Mouse (Mus musculus): ENCODE measurements at regions not wholly inside any gene's neighbourhood (a gene's known extent, or its start where the extent isn't known, plus 50 kb on each side); places are given as distances from the start of the nearest gene placed in this dataset.

DNA sequence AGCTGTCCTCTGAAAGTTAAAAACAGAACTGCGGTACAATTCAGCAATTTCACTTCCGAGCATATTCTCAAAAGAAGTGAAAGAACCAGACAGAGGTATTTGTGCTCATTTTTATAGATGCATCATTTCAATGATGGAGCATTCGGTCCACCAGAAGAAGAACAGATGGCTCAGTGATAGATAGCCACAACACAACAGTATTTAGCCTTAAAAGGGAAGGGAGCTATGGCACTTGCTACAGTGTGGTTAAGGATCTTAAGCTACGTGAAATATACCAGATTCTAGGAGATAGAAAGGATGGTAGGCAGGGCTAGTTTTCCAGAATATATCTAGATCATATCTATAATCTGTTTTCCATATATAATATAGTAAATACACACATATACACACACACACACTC is 77.5 kb upstream of the Gadd45a start:
- DNase-seq (ENCODE audit: low read depth, low spot score) = no peak

DNA sequence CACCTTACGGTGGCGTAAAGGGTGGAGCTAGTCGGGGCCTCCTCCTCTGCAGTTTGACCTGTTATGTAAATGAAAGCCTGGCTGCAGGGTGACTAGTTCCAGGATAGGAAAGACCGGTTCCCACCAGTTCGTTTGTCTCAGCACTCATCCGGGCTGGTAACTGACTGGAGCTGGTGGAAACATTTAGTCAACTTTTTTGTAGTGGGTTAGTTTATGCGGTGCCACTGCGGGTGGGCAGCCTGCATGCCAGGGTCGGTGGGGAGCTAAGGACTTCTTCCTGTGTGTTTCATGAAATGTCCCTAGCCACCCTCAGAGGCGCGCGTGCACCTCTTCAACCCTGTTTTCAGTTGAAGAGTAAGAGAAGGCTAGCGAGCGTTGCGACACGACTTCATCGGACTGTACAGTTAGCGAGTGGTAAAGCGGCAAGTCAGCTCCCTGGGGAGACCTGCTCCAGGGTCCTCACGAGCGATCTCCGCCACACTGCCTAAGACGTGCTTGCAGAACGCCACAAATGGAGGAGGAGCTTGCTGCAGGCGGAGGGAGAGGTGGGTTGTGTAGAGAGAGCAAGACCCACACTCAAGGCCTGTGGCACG is 76.5 kb upstream of the Gadd45a start:
- no peak for DNase-seq (ENCODE audit: low read depth, low spot score)

DNA sequence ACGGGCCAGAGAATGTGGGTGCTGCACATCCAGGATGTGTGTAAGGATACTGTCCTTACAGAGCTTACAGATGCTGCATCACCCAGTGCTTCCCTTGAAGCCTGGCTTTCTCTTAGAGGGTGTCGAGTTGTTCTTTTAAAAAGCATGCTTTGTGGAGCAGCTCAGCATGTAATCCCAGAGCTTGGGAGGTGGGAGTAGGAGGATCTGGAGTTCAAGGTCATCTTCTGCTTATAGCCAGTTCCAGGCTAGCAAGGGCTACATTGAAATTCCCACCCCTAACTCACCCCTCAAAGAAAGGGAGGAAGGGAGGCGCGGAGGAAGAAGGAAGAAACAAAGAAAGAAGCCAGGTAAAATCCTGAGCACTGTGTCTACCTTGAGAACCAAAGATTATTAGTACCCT is 76.0 kb upstream of the Gadd45a start:
- DNase-seq (ENCODE audit: low read depth, low spot score) = no peak

DNA sequence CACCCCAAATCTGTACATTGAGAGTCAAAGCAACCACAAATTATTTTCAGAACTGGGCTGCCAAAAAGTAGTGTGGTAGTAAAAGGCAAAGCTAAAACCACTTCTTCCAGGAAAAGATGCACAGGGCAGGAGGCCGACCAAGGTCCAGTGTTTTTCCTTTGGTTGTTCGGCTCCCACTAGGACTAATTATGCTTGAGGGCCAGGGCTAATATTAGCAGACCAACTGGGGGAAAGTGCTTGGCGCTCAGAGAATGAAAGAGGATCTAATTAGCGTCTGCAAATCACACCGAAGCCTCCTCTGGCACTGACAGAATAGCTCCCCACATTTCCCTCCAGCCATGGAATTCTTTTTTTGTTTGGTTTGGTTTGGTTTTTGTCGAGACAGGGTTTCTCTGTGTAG is 75.1 kb upstream of the Gadd45a start:
- no peak for DNase-seq (ENCODE audit: low read depth, low spot score)

DNA sequence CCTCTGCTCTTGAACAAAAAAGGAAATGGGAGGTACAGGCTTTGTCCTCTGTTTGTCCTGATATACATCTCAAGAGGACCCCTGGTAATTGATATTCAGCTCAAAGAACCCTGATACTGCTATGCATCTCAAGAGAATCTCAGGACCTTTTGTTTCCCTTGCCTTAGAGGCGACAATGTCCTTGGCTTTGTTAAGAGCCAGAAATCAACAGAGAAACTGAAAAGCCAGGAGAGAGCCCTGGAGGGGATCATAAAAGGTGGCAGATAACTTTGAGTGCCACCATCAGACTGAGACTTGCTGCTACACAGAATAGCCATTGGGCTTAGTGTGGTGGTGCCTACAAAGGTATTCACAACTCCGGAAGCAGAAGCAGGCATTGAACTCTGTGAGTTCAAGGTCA is 74.3 kb upstream of the Gadd45a start:
- no peak for DNase-seq (ENCODE audit: low read depth, low spot score)

DNA sequence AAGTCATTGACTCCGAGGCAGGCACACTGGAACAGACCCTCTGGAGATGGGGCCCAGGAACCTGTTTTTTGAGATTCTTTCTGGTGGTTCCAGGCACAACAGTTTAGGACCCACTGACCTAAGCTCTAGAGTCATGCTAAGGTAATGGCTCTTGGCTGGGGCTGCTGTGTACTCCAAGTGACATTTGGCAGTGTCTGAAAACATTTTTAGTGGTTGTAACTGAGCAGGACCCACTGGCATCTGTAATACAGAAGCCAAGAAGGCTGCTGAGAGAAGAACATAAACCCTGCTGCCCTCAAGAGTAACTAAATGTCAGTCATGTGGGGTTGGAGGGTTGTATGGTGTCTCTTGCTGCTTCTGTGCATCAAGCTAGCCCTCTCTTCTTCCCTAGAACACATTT is 73.1 kb upstream of the Gadd45a start:
- DNase-seq (ENCODE audit: low read depth, low spot score) = no peak

DNA sequence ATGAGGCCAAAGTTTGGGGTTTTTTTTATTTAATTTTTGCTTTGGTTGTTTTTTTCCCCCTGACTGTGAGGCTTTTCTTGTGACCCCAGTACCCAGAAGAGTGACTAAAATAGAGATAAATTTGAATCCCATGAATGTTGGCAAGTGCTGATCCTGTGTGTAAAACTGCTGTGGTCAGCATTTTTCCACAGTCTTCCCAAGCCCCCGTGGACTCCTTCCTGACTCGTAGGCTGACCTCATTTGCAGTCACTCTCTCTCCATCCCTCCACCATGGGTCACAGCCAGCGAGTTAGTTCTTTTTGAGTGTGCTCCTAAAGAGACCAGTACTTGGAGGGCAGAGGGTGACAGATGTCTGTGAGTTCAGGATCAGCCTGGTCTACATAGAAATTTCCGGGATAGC is 72.5 kb upstream of the Gadd45a start:
- DNase-seq (ENCODE audit: low read depth, low spot score) = no peak

DNA sequence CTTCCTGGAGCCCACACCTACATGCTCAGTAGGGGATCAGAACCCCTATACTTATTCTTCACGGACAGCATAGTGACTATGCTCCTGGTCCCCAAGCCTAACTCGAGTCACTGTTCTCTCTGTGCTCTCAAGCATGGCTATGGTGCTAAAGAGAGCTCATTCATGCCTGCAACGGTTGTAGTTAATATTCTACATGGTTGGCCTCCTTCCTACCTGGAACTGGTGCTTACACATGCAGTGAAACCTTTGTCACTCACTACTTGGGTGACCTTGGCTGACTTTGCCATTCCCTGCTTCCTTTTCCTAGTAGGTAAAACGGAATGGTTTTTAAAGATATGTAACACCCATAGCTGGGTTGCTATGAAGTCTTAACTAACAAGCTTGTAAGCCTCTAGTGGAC is 70.3 kb upstream of the Gadd45a start:
- DNase-seq (ENCODE audit: low read depth, low spot score) = no peak

DNA sequence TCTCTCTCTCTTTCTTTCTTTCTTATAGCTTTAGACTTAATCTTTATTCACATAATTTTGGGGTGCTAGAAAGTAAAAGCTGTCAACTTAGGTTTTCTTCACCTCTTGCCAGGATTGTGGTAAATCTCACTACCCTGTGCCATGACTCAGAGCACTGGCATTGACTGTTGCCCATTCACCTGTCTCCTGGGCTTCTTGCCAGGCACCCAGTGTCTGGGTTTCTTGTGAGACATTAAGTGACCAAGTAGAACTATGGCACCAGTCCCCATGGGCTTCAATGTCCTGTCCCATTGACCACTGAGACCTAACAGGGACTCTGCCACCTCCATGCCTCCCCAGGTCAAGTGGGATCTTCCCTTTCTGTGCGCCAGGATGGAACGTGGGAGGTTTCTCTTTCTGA is 69.2 kb upstream of the Gadd45a start:
- no peak for DNase-seq (ENCODE audit: low read depth, low spot score)

DNA sequence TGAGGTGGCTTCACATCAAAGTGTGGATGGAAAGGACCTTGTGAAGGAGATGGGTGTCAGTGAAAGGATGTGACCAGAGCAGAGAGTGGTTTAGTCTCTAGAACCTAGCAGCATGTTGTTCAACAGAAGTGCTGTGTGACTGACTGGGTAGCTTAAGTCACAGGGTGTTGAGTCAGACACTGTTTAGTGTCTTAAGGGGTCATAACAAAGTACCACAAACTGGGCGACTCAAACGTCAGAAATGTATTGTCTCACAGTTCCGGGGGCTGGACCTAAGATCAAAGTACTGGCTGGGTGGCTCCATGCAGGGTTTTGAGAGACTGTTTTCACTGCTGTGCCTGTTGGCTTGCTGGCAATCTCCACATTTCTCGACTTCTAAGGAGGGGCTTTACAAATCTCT is 68.1 kb upstream of the Gadd45a start:
- DNase-seq (ENCODE audit: low read depth, low spot score) = peak; percentile 17

DNA sequence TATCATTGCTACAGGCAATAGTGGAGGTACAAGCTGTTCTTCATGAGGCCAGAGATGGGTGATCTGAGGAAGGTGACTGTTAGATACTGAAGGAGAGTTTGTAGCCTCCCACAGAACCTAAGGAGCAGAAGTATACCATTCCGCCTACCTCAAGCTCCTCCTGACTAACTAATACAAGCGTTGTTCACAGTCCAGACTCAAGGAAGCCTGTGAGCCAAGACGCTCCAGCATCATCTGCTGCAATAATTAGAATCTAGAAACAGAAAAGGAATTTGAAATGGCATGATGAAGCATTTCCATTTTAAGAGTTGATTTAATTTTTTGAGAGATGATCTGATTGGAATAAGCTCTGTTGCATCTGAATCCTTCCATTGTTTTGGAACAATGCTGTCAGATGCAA is 66.9 kb upstream of the Gadd45a start:
- DNase-seq (ENCODE audit: low read depth, low spot score) = no peak

DNA sequence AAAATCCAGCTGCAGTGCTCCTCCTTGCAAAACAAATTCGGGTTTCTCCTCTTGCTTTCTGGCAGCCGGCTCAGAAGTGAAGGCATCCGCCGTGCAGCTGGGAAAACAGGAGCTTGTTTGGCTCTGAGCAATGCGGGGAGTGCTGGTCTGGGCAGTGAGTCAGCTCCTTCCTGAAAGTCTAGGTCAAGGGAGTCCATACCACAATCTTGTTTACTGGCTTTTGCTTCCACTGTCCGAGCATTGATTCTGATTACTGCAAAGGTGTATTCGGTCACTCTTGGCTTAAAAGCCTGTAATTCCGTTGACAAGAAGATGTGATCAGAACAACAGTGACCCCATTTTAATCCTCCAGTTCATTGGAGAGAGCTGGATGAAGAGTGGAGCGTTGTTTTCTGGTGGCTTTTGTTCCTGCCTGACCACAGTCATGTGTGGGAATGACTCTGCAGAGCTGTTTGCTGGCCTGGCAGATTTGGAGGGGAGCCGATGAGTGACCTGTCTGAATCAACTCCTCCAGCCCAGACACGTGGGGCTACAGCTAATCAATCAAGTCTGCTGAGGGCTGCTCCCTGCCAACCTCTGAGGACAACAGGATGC is 65.4 kb upstream of the Gadd45a start:
- DNase-seq (ENCODE audit: low read depth, low spot score) = no peak

DNA sequence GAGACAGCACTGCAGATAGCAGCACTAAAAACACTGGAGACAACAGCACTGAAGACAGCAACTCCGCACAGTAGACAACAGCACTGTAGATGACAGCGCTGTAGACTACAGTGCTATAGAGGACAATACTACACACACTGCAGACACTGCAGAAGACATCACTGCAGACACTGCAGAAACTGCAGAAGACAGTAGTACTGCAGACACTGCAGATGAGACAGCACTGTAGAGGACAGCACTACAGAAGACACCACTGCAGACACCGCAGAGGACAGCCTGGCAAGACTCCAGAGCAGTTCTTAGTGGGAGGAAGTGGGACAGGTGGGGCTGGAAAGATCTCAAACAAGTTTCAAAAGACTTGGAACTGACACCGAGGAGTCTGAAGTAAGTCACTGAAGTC is 64.8 kb upstream of the Gadd45a start:
- peak; percentile 7 for DNase-seq (ENCODE audit: low read depth, low spot score)

DNA sequence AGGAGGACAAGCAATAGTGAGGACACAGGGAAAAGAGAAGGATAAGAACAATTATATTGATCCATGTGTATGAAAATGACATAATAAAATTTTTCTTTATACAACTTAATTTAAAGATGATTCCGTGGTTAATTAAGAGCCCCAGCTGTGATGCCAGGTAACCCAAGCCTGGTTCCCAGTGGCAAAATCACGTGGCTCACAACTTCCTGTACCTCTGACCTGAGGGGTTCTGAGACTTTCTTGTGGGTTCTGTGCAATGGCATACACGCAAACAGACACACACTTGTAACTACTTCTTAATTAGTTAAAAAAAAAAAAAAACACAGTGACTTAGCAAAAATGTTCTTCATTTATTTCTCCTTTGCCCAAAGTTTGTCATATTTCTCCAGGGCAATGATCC is 57.2 kb upstream of the Gadd45a start:
- DNase-seq (ENCODE audit: low read depth, low spot score) = peak; percentile 15

DNA sequence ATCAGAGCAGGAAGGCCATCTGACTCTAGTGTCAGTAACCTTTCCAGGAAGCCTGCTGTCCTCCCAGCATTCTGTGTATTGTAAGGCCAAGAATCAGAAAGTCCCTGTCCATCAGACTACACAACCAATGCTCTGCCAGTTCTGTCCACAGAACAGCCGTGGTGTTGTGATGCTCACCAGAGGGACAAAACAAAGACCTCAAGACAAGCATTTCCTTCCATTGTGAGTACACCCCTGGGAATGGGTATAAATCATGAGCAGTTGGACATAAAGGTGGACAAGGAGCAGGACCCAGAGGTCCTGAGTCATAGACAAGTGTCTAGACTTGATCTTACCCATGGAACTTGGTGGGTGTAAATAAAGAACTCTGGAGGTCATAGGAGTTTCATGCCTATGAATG is 55.9 kb upstream of the Gadd45a start:
- DNase-seq (ENCODE audit: low read depth, low spot score) = no peak

DNA sequence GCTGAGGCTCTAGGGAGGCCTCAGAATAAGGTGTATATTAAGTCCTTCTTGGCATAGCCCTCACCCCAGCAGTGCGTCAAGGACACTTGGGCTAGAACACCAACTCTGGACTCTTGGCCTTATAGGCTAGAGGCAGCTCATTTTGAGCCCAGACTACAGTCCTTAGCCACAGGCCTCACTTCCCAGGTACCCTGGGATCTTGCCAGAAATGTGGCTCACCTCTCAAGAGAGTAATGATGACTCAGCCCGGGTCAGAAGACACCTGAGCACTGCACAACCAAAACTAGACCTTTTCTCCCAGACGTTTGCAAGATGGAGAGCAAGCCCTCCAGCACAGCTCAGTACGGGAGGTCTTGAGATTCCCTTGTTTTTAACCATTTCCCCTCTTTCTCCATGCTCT is 52.9 kb upstream of the Gadd45a start:
- no peak for DNase-seq (ENCODE audit: low read depth, low spot score)

DNA sequence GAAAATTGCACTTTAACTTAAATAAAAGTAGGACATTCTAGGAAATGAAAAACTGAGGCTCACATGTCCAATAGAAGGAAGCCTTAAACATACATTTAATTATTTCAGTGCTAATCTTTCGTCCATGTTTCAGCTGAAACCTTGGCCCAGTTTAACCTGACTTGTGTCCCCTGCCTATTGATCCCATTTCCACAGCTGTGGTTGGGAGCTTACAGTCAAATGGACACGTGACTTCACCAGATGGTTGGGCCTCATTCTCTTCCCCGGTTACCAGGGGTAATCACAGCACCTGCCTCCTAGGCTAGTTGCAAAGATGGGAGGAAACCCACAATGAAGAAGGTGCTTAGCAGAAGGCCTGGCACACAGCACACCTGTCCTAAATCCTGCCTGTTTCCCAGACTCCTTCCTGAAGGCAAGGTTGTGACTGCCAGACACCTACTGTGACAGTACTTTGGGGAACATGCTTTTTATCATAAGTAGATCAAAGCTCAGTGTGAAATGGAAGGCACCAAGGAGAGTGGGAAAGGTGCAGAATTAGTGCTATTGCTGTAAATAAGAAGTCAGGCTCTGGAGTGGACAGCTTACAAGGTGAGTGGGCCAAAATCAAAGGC is 52.4 kb upstream of the Gadd45a start:
- no peak for DNase-seq (ENCODE audit: low read depth, low spot score)

DNA sequence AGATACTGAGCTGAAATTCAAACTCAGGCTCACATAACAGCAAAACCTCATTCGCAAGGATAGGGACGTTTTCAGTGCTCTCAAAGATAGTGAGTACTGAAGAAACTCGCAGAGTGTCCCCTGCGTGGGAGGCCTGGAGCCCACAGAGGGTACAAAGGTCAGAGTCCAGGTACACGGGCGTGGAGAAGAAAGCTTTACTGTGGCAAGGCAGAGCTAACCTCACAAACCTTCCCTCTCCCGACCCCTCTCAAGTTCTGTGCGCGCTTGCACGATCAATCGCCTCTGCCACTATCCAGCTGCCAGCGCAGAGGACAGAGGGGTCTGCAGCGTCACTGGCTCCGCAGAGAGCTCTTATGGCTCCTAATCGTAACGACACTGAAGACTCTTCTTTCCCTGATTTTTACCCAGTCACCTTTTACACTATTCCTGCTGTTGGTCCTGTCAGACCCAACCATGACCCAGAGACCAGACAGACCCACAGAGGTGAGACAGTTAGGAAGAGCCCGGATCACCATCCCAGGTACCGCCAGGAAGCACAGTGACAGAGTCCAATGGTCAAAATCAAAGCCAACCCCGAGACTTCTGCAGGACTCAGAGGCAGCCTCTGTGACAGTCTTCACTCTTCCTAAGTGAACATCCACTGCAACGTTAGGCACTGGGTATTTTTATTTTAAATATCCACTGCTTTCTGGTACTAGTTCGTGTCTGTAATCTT is 51.6 kb upstream of the Gadd45a start:
- DNase-seq (ENCODE audit: low read depth, low spot score) = no peak

DNA sequence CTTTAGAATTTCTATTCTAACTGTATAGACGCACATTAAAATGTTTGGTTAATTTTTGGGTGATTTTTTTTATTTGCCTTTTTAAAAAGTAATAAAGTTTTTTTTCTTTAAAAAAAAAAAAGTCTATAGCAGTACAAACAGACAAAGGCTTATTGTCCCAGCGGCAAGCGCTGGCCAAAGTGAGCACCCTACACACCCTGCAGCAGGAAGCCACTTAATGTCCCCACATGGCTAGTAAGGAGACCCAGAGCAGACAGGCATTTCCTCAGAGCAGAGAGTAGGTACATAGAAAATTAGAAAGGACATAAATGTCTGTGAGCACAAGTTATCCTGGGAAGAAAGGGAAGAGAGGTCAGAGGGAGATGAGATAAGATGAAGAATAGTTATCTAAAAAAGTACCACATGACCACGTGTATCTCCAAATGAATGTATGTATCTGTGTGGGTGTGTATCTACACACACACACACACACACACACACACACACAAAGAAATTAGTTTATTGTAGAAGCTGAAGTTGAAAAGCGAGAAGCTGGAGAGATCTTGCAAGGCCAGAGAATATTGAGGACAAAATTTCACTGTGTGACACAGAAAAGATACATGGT is 50.7 kb upstream of the Gadd45a start:
- DNase-seq (ENCODE audit: low read depth, low spot score) = no peak

DNA sequence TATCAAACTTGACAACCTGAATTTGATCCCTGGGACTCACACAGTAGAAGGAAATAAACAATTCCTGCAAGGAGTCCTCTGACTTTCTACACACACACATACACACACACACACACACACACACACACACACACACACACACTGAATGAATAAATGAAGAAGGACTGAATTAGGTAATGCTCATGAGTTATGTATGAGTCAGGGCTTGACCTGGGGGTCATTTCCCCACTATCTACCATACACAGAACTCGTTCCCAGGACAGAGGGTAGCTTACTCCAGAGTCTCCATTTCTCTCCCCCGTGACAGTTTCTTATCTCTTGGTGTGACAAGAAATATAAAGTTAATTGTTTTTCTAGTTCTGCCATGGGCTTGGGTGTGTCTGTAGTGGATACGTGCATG is 50.1 kb upstream of the Gadd45a start:
- DNase-seq (ENCODE audit: low read depth, low spot score) = no peak

Measured in CD4-positive, CD25-positive, alpha-beta regulatory T cell, adult 2 months (primary cell).